In genomic region chr11:74838441-74838840, GRCm38 (mm10) we compare ENCODE assay signal across 8 mouse cellular contexts. TPM values are rescaled to one million over a fixed set of nuclear protein-coding genes. Genes with fewer than 3 reads are reported as not detected.
DNase-seq lines count a peak whose midpoint lies in the region; ATAC-seq and TF ChIP-seq lines count a peak whose summit lies in the region.

No protein-coding gene starts in this region.

- peak overlapping the region; percentile 87 for H3K4me2 ChIP-seq in kidney, embryonic 15.5 days

- H3K79me3 ChIP-seq in C2C12 (ENCODE audit: low read depth) = peaks cover 19% of the 10 kb centered on the region

- H3K79me2 ChIP-seq in C2C12 (ENCODE audit: control insufficient read depth, insufficient read depth) = peaks cover 49% of the 10 kb centered on the region

- H3K4me3 ChIP-seq in C2C12 (ENCODE audit: insufficient read depth, poor library complexity, severe bottlenecking) = peak overlapping the region; percentile 26
- peak overlapping the region; percentile 69 for H3K4me3 ChIP-seq in bone marrow macrophage, adult 2 months (ENCODE audit: insufficient read depth, low read length)
- no peak overlapping the region for H3K4me3 ChIP-seq in embryonic fibroblast, embryonic 13.5 days (ENCODE audit: insufficient read depth, low read length)
- H3K4me3 ChIP-seq in heart, embryonic 10.5 days = peak overlapping the region; percentile 65
- H3K4me3 ChIP-seq in kidney, embryonic 15.5 days (replicated peaks) = peak overlapping the region; percentile 56

- peaks cover 16% of the 10 kb centered on the region for H3K36me3 ChIP-seq in C2C12 (ENCODE audit: control insufficient read depth, insufficient read depth)
- peaks cover 25% of the 10 kb centered on the region for H3K36me3 ChIP-seq in heart, embryonic 10.5 days
- peaks cover 32% of the 10 kb centered on the region for H3K36me3 ChIP-seq in kidney, embryonic 15.5 days
- peaks cover 2% of the 10 kb centered on the region for H3K36me3 ChIP-seq in splenic B cell, adult 2 months (ENCODE audit: control insufficient read depth, insufficient read depth, low read length, poor library complexity, severe bottlenecking)

- H3K9ac ChIP-seq in kidney, embryonic 15.5 days = peak overlapping the region; percentile 51

- peak; percentile 67 for ATAC-seq in kidney, embryonic 15.5 days (replicated peaks; ENCODE audit: low FRiP score)

- H3K4me1 ChIP-seq in bone marrow macrophage, adult 2 months (ENCODE audit: control insufficient read depth, insufficient read depth, low read length) = peaks cover 48% of the 10 kb centered on the region
- H3K4me1 ChIP-seq in embryonic fibroblast, embryonic 13.5 days (ENCODE audit: control insufficient read depth, insufficient read depth, low read length) = peaks cover 10% of the 10 kb centered on the region
- H3K4me1 ChIP-seq in heart, embryonic 10.5 days = peaks cover 91% of the 10 kb centered on the region
- H3K4me1 ChIP-seq in kidney, embryonic 15.5 days = peaks cover 90% of the 10 kb centered on the region

- TF ChIP-seq CTCF in C2C12 (IDR thresholded peaks at IDR 0.05; ENCODE audit: control insufficient read depth, insufficient read depth, insufficient read length) = no peak
- TF ChIP-seq CTCF in bone marrow macrophage, adult 2 months (IDR thresholded peaks at IDR 0.05; ENCODE audit: low read depth, low read length) = no peak
- TF ChIP-seq CTCF in embryonic fibroblast, embryonic 13.5 days (IDR thresholded peaks at IDR 0.05; ENCODE audit: borderline replicate concordance, insufficient read depth, low read length) = no peak

- WGBS in heart, embryonic 10.5 days = 0% methylated on average over 35 of the region's 35 CpGs
- WGBS in kidney, embryonic 15.5 days = 0% methylated on average over 35 of the region's 35 CpGs

- H3K9me3 ChIP-seq in heart, embryonic 10.5 days = no peaks in the 10 kb centered on the region
- H3K9me3 ChIP-seq in kidney, embryonic 15.5 days (replicated peaks) = no peaks in the 10 kb centered on the region

- peak overlapping the region; percentile 63 for H3ac ChIP-seq in C2C12 (ENCODE audit: control insufficient read depth, insufficient read length, low read depth)

- no peak for TF ChIP-seq POLR2A in bone marrow macrophage, adult 2 months (IDR thresholded peaks at IDR 0.05; ENCODE audit: borderline replicate concordance, low read depth, low read length)
- TF ChIP-seq POLR2A in embryonic fibroblast, embryonic 13.5 days (IDR thresholded peaks at IDR 0.05; ENCODE audit: low read depth, low read length) = peak; percentile 17

- peak; percentile 98 for DNase-seq in heart, embryonic 10.5 days (ENCODE audit: low spot score)
- peak; percentile 98 for DNase-seq in liver
- DNase-seq in monocyte, adult 2 months (ENCODE audit: low read depth in 1 of 2, low spot score in 2 of 2) = peak; percentile 97 to 98
- DNase-seq in splenic B cell, adult 2 months (ENCODE audit: low read depth, low spot score) = peak; percentile 98

- peak overlapping the region; percentile 96 for H3K27ac ChIP-seq in bone marrow macrophage, adult 2 months (ENCODE audit: insufficient read depth, low read depth, low read length)
- peak overlapping the region; percentile 99 for H3K27ac ChIP-seq in embryonic fibroblast, embryonic 13.5 days (ENCODE audit: insufficient read depth, low read length)
- peak overlapping the region; percentile 97 for H3K27ac ChIP-seq in heart, embryonic 10.5 days
- H3K27ac ChIP-seq in kidney, embryonic 15.5 days = peak overlapping the region; percentile 97

- H3K27me3 ChIP-seq in C2C12 (ENCODE audit: control insufficient read depth, insufficient read depth, insufficient read length) = no peaks in the 10 kb centered on the region
- H3K27me3 ChIP-seq in heart, embryonic 10.5 days (ENCODE audit: insufficient read depth, poor library complexity, severe bottlenecking) = no peaks in the 10 kb centered on the region
- no peaks in the 10 kb centered on the region for H3K27me3 ChIP-seq in kidney, embryonic 15.5 days
- no peaks in the 10 kb centered on the region for H3K27me3 ChIP-seq in splenic B cell, adult 2 months (ENCODE audit: control insufficient read depth, insufficient read depth, low read length, poor library complexity, severe bottlenecking)

TF ChIP-seq in C2C12, 6 proteins besides CTCF, POLR2A, EP300 and RAD21:
- TF ChIP-seq MAX (IDR thresholded peaks at IDR 0.05) (peak; percentile 81), USF1 (IDR thresholded peaks at IDR 0.05; ENCODE audit: low read depth) (no peak)

RNA-seq across cellular contexts. Expression of gene Mnt, which starts 7.7 kb away (rescaled TPM):
- polyA plus RNA-seq in C2C12 (2012; fragmentation: generic; extraction: Trizol) = 7.5 TPM
- 26.2 and 29.9 TPM in 2 replicates for polyA plus RNA-seq in bone marrow macrophage, adult 2 months (2012; ENCODE audit: insufficient read depth, insufficient read length, missing spikeins)
- polyA plus RNA-seq in embryonic fibroblast, embryonic 13.5 days (2011; ENCODE audit: insufficient read length, low read depth, missing spikeins) = 10.9 and 14.4 TPM in 2 replicates
- 3.2 and 3.8 TPM in 2 replicates for polyA plus RNA-seq in heart, embryonic 10.5 days (2016; fragmentation: Nextera tagmentation; extraction: Ambion mirVana)
- 5.0 and 5.7 TPM in 2 replicates for polyA plus RNA-seq in kidney, embryonic 15.5 days (2015; fragmentation: Nextera tagmentation; extraction: Ambion mirVana)

RNA-seq across cellular contexts. Expression of gene Sgsm2, which starts 58.4 kb away (rescaled TPM):
- 7.8 TPM for polyA plus RNA-seq in C2C12 (2012; fragmentation: generic; extraction: Trizol)
- polyA plus RNA-seq in bone marrow macrophage, adult 2 months (2012; ENCODE audit: insufficient read depth, insufficient read length, missing spikeins) = 2.3 and 3.7 TPM in 2 replicates
- 11.4 and 15.5 TPM in 2 replicates for polyA plus RNA-seq in embryonic fibroblast, embryonic 13.5 days (2011; ENCODE audit: insufficient read length, low read depth, missing spikeins)
- 5.5 and 5.8 TPM in 2 replicates for polyA plus RNA-seq in heart, embryonic 10.5 days (2016; fragmentation: Nextera tagmentation; extraction: Ambion mirVana)
- 6.1 and 7.3 TPM in 2 replicates for polyA plus RNA-seq in kidney, embryonic 15.5 days (2015; fragmentation: Nextera tagmentation; extraction: Ambion mirVana)

RNA-seq across cellular contexts. Expression of gene Tsr1, which starts 59.4 kb away (rescaled TPM):
- 42.2 TPM for polyA plus RNA-seq in C2C12 (2012; fragmentation: generic; extraction: Trizol)
- 6.6 and 7.9 TPM in 2 replicates for polyA plus RNA-seq in bone marrow macrophage, adult 2 months (2012; ENCODE audit: insufficient read depth, insufficient read length, missing spikeins)
- 64.3 and 65.8 TPM in 2 replicates for polyA plus RNA-seq in embryonic fibroblast, embryonic 13.5 days (2011; ENCODE audit: insufficient read length, low read depth, missing spikeins)
- polyA plus RNA-seq in heart, embryonic 10.5 days (2016; fragmentation: Nextera tagmentation; extraction: Ambion mirVana) = 41.0 and 52.7 TPM in 2 replicates
- polyA plus RNA-seq in kidney, embryonic 15.5 days (2015; fragmentation: Nextera tagmentation; extraction: Ambion mirVana) = 50.6 and 51.4 TPM in 2 replicates
